Mouse (Mus musculus) heart, embryonic 16.5 days (tissue): Measurements from ENCODE around the gene Il1r1. TPM values are rescaled to one million over a fixed set of nuclear protein-coding genes. Genes with fewer than 3 reads are reported as not detected.

ENCODE experiments used
- ATAC-seq: fragments of 200-750 bp; cut with Nextera tagmentation; replicated peaks from 2 replicates; pipeline ENCODE4 v1.8.0; 2017; ENCODE audit warnings: moderate number of reproducible peaks; ENCODE audit not compliant: insufficient read depth, low FRiP score; ENCODE audit errors: extremely low read depth
- H3K27ac ChIP-seq: fragments of 300-500 bp; sonication (generic); 2 replicates; pipeline ENCODE4 v1.5.1; 2014; ENCODE audit warnings: mild to moderate bottlenecking, low read length, control low read depth, moderate library complexity
- H3K27me3 ChIP-seq: fragments of 300-500 bp; sonication (generic); 2 replicates; pipeline ENCODE4 v1.6.1; 2014; ENCODE audit warnings: low read length, mixed read lengths; ENCODE audit not compliant: control insufficient read depth, insufficient read depth
- H3K36me3 ChIP-seq: fragments of 300-500 bp; sonication (generic); 2 replicates; pipeline ENCODE4 v1.6.1; 2014; ENCODE audit not compliant: control insufficient read depth, insufficient read depth
- H3K4me1 ChIP-seq: fragments of 300-500 bp; sonication (generic); 2 replicates; pipeline ENCODE4 v1.6.1; 2014; ENCODE audit warnings: low read length, mixed read lengths; ENCODE audit not compliant: control insufficient read depth, insufficient read depth
- H3K4me2 ChIP-seq: fragments of 300-500 bp; sonication (generic); 2 replicates; pipeline ENCODE4 v1.6.1; 2014; ENCODE audit warnings: low read depth, mild to moderate bottlenecking, control low read depth, low read length
- H3K4me3 ChIP-seq: fragments of 300-500 bp; sonication (generic); 2 replicates; pipeline ENCODE4 v1.5.1; 2014; ENCODE audit warnings: mild to moderate bottlenecking, control low read depth, low read length
- H3K9ac ChIP-seq: fragments of 300-500 bp; sonication (generic); 2 replicates; pipeline ENCODE4 v1.6.1; 2014; ENCODE audit warnings: low read length, control low read depth
- H3K9me3 ChIP-seq: fragments of 300-500 bp; sonication (generic); replicated peaks from 2 replicates; pipeline ENCODE4 v1.6.1; 2016; ENCODE audit warnings: low read length; ENCODE audit not compliant: control insufficient read depth
- WGBS: fragments of 180-500 bp; shearing (Covaris S2); extraction: QIAGEN DNeasy Blood & Tissue Kit; methylation state at CpG from one replicate; pipeline ENCODE4 v1.1.7; 2014; 5-methylcytosine and 5-hydroxymethylcytosine counted together
- polyA plus RNA-seq: library from polyadenylated mRNA; unstranded; fragments of >200 nt; fragmentation: Nextera tagmentation; extraction: Ambion mirVana; gene quantifications from 2 replicates; pipeline ENCODE4 v1.2.1, GENCODE M21; 2015

The Il1r1 gene
- polyA plus RNA-seq, 1 experiment from 2014 or later: 8.1 TPM

- H3K4me1 ChIP-seq: peaks cover 17% of the 10 kb centered on the region
- no peak overlapping the region for H3K4me3 ChIP-seq
- 77% methylated on average over 9 of the region's 9 CpGs for WGBS
- no peaks in the 10 kb centered on the region for H3K27me3 ChIP-seq
- no peak overlapping the region for H3K4me2 ChIP-seq
- no peak overlapping the region for H3K9ac ChIP-seq
- no peak overlapping the region for H3K27ac ChIP-seq
- H3K36me3 ChIP-seq: no peaks in the 10 kb centered on the region
- no peaks in the 10 kb centered on the region for H3K9me3 ChIP-seq
- no peak for ATAC-seq
Measured at GRCm38 (mm10) chr1:40262441-40263121, 37.7 kb downstream of the Il1r1 start.

DNA sequence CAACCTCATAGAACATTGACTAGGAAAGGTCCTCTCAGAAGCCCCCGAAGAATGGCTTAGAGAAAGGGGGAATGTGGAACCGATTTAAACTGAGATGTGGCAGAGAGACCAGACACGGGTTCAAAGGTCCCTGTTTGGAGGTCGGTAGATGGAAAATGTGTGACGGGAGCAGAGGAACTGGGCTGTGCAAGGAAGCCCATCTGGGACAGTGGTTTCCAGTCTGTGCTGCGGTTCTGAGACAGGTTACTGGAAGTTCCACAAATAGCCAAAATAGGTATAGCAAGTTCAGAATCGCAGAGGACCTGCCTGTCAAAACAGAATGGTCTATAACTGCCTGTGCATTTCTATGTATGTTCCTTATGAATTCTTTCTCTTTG lies 38.2 kb downstream of the Il1r1 start:
- Histone ChIP-seq H3K4me3 (no peak overlapping the region), H3K9me3 (no peaks in the 10 kb centered on the region), H3K9ac (no peak overlapping the region), H3K27ac (no peak overlapping the region), H3K4me2 (no peak overlapping the region), H3K4me1 (peaks cover 17% of the 10 kb centered on the region), H3K36me3 (no peaks in the 10 kb centered on the region), H3K27me3 (no peaks in the 10 kb centered on the region)
- no peak for ATAC-seq
- WGBS: 74% methylated on average over 7 of the region's 7 CpGs

- ATAC-seq: no peak
Measured at GRCm38 (mm10) chr1:40263679-40264078, 38.8 kb downstream of the Il1r1 start.

GRCm38 (mm10) chr1:40265301-40265835 lies 40.5 kb downstream of the Il1r1 start:
- WGBS: 64% methylated on average over 6 of the region's 6 CpGs
- no peak for ATAC-seq
- Histone ChIP-seq H3K36me3 (no peaks in the 10 kb centered on the region), H3K4me3 (no peak overlapping the region), H3K4me1 (peaks cover 20% of the 10 kb centered on the region), H3K27me3 (no peaks in the 10 kb centered on the region; the same call in 1 of the 2 replicates), H3K9ac (no peak overlapping the region), H3K4me2 (no peak overlapping the region), H3K27ac (no peak overlapping the region; the same call in 1 of the 2 replicates), H3K9me3 (no peaks in the 10 kb centered on the region)

More at GRCm38 (mm10) chr1:40263679-40264078, 38.8 kb downstream of the Il1r1 start:
- Histone ChIP-seq H3K27ac (no peak overlapping the region), H3K9ac (no peak overlapping the region), H3K36me3 (no peaks in the 10 kb centered on the region), H3K4me1 (peaks cover 20% of the 10 kb centered on the region), H3K9me3 (no peaks in the 10 kb centered on the region), H3K4me2 (no peak overlapping the region), H3K4me3 (no peak overlapping the region), H3K27me3 (no peaks in the 10 kb centered on the region)
- 79% methylated on average over 8 of the region's 8 CpGs for WGBS

DNA sequence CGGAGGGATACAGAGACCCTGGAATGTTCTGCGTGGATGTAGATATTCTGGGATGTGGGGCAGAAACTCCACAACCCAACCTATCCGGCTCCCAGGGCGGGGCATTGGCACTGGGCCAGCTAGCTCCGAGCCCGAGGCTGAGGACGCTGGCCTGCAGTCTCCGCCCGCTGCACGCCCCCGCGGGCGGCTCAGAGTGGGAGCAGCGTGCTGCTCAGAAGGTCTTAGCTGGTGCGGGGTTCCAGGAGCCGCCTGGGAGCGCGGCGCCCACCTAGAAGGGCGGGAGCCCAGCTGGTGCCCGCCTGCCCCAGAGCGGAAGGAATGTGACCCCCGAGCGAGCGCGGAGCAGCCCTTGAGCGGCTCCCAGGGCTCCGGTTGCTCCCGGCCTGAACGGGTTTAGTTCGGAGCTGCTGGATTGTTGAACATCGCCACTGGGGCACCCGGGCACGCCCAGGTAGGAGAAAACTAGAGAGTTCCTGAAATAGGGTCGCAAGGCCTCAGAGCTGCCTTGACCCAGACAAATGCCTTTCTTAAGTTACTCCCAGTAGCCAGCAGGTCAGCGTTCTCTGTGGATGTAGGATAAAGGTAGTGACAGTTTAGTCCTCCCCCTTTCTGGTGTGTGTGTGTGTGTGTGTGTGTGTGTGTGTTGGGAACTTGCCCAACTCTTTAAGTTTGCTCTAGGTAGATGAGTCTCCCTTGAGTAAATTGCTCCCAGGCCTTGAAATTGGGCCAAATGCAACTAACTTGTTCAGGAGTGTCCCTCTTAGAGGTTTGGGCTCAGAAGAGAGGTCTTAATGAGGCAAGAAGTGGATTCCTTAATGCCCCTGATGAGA lies 41.8 kb downstream of the Il1r1 start:
- peak; percentile 78 for ATAC-seq
- peak overlapping the region; percentile 71 for H3K27ac ChIP-seq
- H3K27me3 ChIP-seq: no peaks in the 10 kb centered on the region; the same call in 1 of the 2 replicates
- peak overlapping the region; percentile 83 for H3K4me2 ChIP-seq
- H3K9ac ChIP-seq: peak overlapping the region; percentile 81
- H3K4me3 ChIP-seq: peak overlapping the region; percentile 70
- H3K36me3 ChIP-seq: no peaks in the 10 kb centered on the region
- peaks cover 20% of the 10 kb centered on the region for H3K4me1 ChIP-seq
- WGBS: 3% methylated on average over 36 of the region's 36 CpGs
- H3K9me3 ChIP-seq: no peaks in the 10 kb centered on the region

GRCm38 (mm10) chr1:40267846-40268245 lies 43.0 kb downstream of the Il1r1 start:
- Histone ChIP-seq H3K36me3 (no peaks in the 10 kb centered on the region), H3K4me2 (peak overlapping the region; percentile 83), H3K9me3 (no peaks in the 10 kb centered on the region), H3K9ac (no peak overlapping the region), H3K27ac (no peak overlapping the region), H3K27me3 (no peaks in the 10 kb centered on the region; the same call in 1 of the 2 replicates), H3K4me3 (no peak overlapping the region), H3K4me1 (peaks cover 20% of the 10 kb centered on the region)
- no peak for ATAC-seq
- 93% methylated on average over 6 of the region's 6 CpGs for WGBS

- WGBS: 73% methylated on average over 6 of the region's 6 CpGs
- no peak overlapping the region for H3K4me3 ChIP-seq
- no peak for ATAC-seq
Measured at GRCm38 (mm10) chr1:40268536-40268935, 43.7 kb downstream of the Il1r1 start.

GRCm38 (mm10) chr1:40270415-40270814 lies 45.5 kb downstream of the Il1r1 start:
- WGBS: 83% methylated on average over 12 of the region's 12 CpGs
- H3K36me3 ChIP-seq: no peaks in the 10 kb centered on the region
- H3K27ac ChIP-seq: no peak overlapping the region

More at GRCm38 (mm10) chr1:40268536-40268935, 43.7 kb downstream of the Il1r1 start:
- H3K27me3 ChIP-seq: no peaks in the 10 kb centered on the region; the same call in 1 of the 2 replicates
- no peak overlapping the region for H3K27ac ChIP-seq
- no peak overlapping the region for H3K9ac ChIP-seq
- H3K4me1 ChIP-seq: peaks cover 20% of the 10 kb centered on the region
- H3K9me3 ChIP-seq: no peaks in the 10 kb centered on the region
- no peaks in the 10 kb centered on the region for H3K36me3 ChIP-seq
- H3K4me2 ChIP-seq: peak overlapping the region; percentile 83; the same call in 1 of the 2 replicates

GRCm38 (mm10) chr1:40271052-40271451 lies 46.2 kb downstream of the Il1r1 start:
- Histone ChIP-seq H3K9ac (no peak overlapping the region), H3K9me3 (no peaks in the 10 kb centered on the region), H3K27ac (no peak overlapping the region), H3K36me3 (no peaks in the 10 kb centered on the region), H3K4me2 (no peak overlapping the region), H3K27me3 (no peaks in the 10 kb centered on the region; the same call in 1 of the 2 replicates), H3K4me1 (peaks cover 13% of the 10 kb centered on the region), H3K4me3 (no peak overlapping the region)
- WGBS: 67% methylated on average over 4 of the region's 4 CpGs
- ATAC-seq: no peak

More at GRCm38 (mm10) chr1:40270415-40270814, 45.5 kb downstream of the Il1r1 start:
- no peak for ATAC-seq
- Histone ChIP-seq H3K4me1 (peaks cover 17% of the 10 kb centered on the region), H3K9me3 (no peaks in the 10 kb centered on the region), H3K4me3 (no peak overlapping the region), H3K27me3 (no peaks in the 10 kb centered on the region; the same call in 1 of the 2 replicates), H3K9ac (no peak overlapping the region), H3K4me2 (no peak overlapping the region)
